Mouse (Mus musculus) stomach, postnatal 0 days (tissue): ENCODE data around the gene Nfs1.

Experiments used
- CTCF ChIP-seq: IDR thresholded peaks from 2 replicates; pipeline ENCODE4 v1.5.1; 2016; ENCODE audit warnings: antibody characterized with exemption, low read depth, mild to moderate bottlenecking, moderate library complexity
- EP300 ChIP-seq: optimal IDR thresholded peaks from 2 replicates; pipeline ENCODE3; 2016; ENCODE audit warnings: antibody characterized with exemption

- TF ChIP-seq CTCF (no peak), EP300 (no peak)
Measured at GRCm38 (mm10) chr2:156126992-156127391, 17.0 kb downstream of the Nfs1 start, which contains the start of gene Gm28036.
